Mouse (Mus musculus) liver, embryonic 13.5 days (tissue): ENCODE measurements around the gene Chst8. TPM values are rescaled to one million over a fixed set of nuclear protein-coding genes. Genes with fewer than 3 reads are reported as not detected.

Experiments
- ATAC-seq: fragments of 200-750 bp; cut with Nextera tagmentation; 2 replicates; pipeline ENCODE4 v1.8.0; 2017; ENCODE audit warnings: low read depth, mild to moderate bottlenecking, moderate number of reproducible peaks, moderate library complexity
- DNase-seq: peaks from one replicate; pipeline ENCODE4 v3.0.0; 2022
- H3K27ac ChIP-seq: fragments of 300-500 bp; sonication (generic); 2 replicates; pipeline ENCODE4 v1.5.1; 2015; ENCODE audit warnings: moderate library complexity, mild to moderate bottlenecking, inconsistent platforms
- H3K27me3 ChIP-seq: fragments of 300-500 bp; sonication (generic); 2 replicates; pipeline ENCODE4 v1.6.1; 2015; ENCODE audit warnings: mild to moderate bottlenecking, inconsistent platforms
- H3K36me3 ChIP-seq: fragments of 300-500 bp; sonication (generic); 2 replicates; pipeline ENCODE4 v1.6.1; 2015; ENCODE audit warnings: mild to moderate bottlenecking, inconsistent platforms
- H3K4me1 ChIP-seq: fragments of 300-500 bp; sonication (generic); replicated peaks from 2 replicates; pipeline ENCODE4 v1.6.1; 2015; ENCODE audit warnings: inconsistent platforms
- H3K4me2 ChIP-seq: fragments of 300-500 bp; sonication (generic); 2 replicates; pipeline ENCODE4 v1.6.1; 2015; ENCODE audit warnings: inconsistent platforms, mild to moderate bottlenecking, moderate library complexity
- H3K4me3 ChIP-seq: fragments of 300-500 bp; sonication (generic); replicated peaks from 2 replicates; pipeline ENCODE4 v1.5.1; 2015; ENCODE audit warnings: mild to moderate bottlenecking, inconsistent platforms
- H3K9ac ChIP-seq: fragments of 300-500 bp; sonication (generic); 2 replicates; pipeline ENCODE4 v1.6.1; 2015; ENCODE audit warnings: mild to moderate bottlenecking, inconsistent platforms
- H3K9me3 ChIP-seq: fragments of 300-500 bp; sonication (generic); replicated peaks from 2 replicates; pipeline ENCODE4 v1.6.1; 2016; ENCODE audit warnings: inconsistent platforms
- WGBS: fragments of 180-500 bp; shearing (Covaris S2); methylation state at CpG from one replicate; pipeline ENCODE4 v1.1.7; 2015; ENCODE audit not compliant: insufficient replicate concordance; 5-methylcytosine and 5-hydroxymethylcytosine counted together
- polyA plus RNA-seq: library from polyadenylated mRNA; unstranded; fragments of >200 nt; fragmentation: Nextera tagmentation; extraction: Ambion mirVana; gene quantifications from 2 replicates; pipeline ENCODE4 v1.2.1, GENCODE M21; 2015

Gene Chst8
- polyA plus RNA-seq, 1 experiment from 2014 or later = 0.53 TPM

- WGBS = 64% methylated on average over 6 of the region's 6 CpGs
Observed at GRCm38 (mm10) chr7:34643329-34643728, 169.2 kb downstream of the Chst8 start.

GRCm38 (mm10) chr7:34641968-34642367 is 170.5 kb downstream of the Chst8 start:
- H3K9me3 ChIP-seq = no peaks in the 10 kb centered on the region
- H3K4me2 ChIP-seq = no peak overlapping the region
- no peaks in the 10 kb centered on the region for H3K4me1 ChIP-seq
- no peak overlapping the region for H3K9ac ChIP-seq
- 70% methylated on average over 13 of the region's 13 CpGs for WGBS
- DNase-seq = no peak
- no peak overlapping the region for H3K4me3 ChIP-seq
- ATAC-seq = no peak
- H3K27me3 ChIP-seq = no peaks in the 10 kb centered on the region
- no peak overlapping the region for H3K27ac ChIP-seq
- no peaks in the 10 kb centered on the region; the same call in 1 of the 2 replicates for H3K36me3 ChIP-seq

More at GRCm38 (mm10) chr7:34643329-34643728, 169.2 kb downstream of the Chst8 start:
- ATAC-seq = no peak
- H3K4me1 ChIP-seq = no peaks in the 10 kb centered on the region
- DNase-seq = no peak
- no peaks in the 10 kb centered on the region for H3K9me3 ChIP-seq
- H3K27me3 ChIP-seq = no peaks in the 10 kb centered on the region
- no peak overlapping the region for H3K4me3 ChIP-seq
- H3K36me3 ChIP-seq = peaks cover 3% of the 10 kb centered on the region
- H3K4me2 ChIP-seq = no peak overlapping the region
- H3K9ac ChIP-seq = no peak overlapping the region
- no peak overlapping the region for H3K27ac ChIP-seq

DNA sequence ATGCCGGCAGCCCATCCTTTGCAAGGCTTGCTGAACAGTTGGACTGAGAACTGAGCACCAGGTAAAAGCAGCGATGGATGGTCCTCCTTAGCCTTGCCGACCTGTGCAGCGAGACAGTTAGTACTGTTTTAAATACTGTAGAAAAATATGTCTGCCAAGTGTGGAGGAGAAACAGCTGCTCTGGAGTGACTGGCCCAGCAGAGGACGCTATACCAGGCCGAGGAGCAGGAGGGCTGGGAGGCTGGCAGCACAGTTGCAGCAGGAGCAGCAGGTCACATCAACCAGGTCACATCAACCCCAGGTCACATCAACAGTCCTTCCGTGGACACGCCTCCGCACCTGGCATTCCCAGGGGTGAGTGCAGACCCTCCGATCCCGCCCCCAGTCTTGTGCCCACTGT is 172.7 kb downstream of the Chst8 start:
- Histone ChIP-seq H3K4me3 (no peak overlapping the region), H3K9me3 (no peaks in the 10 kb centered on the region), H3K36me3 (no peaks in the 10 kb centered on the region; the same call in 1 of the 2 replicates), H3K27ac (no peak overlapping the region), H3K4me2 (no peak overlapping the region), H3K27me3 (no peaks in the 10 kb centered on the region), H3K9ac (no peak overlapping the region), H3K4me1 (no peaks in the 10 kb centered on the region)
- no peak for DNase-seq
- no peak for ATAC-seq
- WGBS = 76% methylated on average over 11 of the region's 11 CpGs

- no peak overlapping the region for H3K4me3 ChIP-seq
- ATAC-seq (no peak), DNase-seq (no peak)
- H3K27ac ChIP-seq = no peak overlapping the region
- no peaks in the 10 kb centered on the region for H3K27me3 ChIP-seq
- H3K4me2 ChIP-seq = no peak overlapping the region
- 62% methylated on average over 4 of the region's 4 CpGs for WGBS
- H3K9ac ChIP-seq = no peak overlapping the region
- H3K4me1 ChIP-seq = no peaks in the 10 kb centered on the region
- no peaks in the 10 kb centered on the region; the same call in 1 of the 2 replicates for H3K36me3 ChIP-seq
- H3K9me3 ChIP-seq = no peaks in the 10 kb centered on the region
Observed at GRCm38 (mm10) chr7:34636661-34637060, 175.8 kb downstream of the Chst8 start.

- peaks cover 13% of the 10 kb centered on the region for H3K4me1 ChIP-seq
- H3K9ac ChIP-seq = no peak overlapping the region
- WGBS = 63% methylated on average over 10 of the region's 10 CpGs
- H3K4me2 ChIP-seq = no peak overlapping the region
- no peak overlapping the region for H3K4me3 ChIP-seq
- H3K9me3 ChIP-seq = no peaks in the 10 kb centered on the region
- ATAC-seq (no peak), DNase-seq (no peak)
- H3K36me3 ChIP-seq = no peaks in the 10 kb centered on the region
- no peak overlapping the region for H3K27ac ChIP-seq
- no peaks in the 10 kb centered on the region for H3K27me3 ChIP-seq
Observed at GRCm38 (mm10) chr7:34632966-34633742, 179.4 kb downstream of the Chst8 start.

DNA sequence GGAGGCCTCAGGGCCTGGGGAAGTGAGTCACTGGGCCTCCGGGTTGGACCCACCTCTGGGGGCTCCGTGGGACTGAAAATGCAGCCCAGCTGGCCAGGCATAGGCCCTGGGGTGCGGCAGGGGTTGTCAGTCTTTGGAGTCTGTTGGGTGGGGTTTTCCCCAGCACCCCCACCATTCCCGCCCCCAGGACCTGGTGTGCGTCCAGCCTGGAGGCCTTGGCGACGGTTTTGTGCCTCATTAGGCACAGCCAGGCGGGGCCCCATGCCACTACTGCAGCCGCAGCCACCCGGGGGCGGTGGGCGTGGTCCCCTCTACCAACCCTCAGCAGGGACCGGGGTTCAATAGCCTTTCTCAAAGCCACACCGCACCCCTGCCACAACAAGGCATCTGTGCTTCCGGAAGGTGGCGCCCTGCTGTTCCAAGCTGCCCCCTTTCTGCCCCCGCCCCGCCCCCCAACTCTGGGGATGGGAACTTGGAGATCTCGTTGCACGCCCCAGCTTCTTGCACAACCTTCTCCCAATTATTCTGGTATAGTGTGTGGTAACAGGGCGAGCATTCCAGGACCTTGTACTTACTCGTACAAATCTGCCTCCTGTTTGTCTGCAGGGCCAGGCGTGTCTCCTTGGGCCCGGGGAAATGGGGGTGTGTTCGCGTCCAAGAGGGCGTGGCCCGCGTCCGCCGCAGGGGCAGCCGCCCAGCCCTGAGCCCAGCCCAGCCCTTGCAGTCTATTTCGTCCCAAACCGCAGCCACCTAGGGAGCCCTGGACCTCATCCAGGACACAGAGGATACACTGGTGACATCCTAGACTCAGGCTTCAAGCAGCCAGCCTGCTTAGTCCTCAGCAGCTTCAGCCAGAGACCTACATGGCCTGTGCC is 182.1 kb downstream of the Chst8 start:
- Histone ChIP-seq H3K9me3 (no peaks in the 10 kb centered on the region), H3K4me2 (peak overlapping the region; percentile 59), H3K4me3 (peak overlapping the region; percentile 43), H3K36me3 (no peaks in the 10 kb centered on the region), H3K9ac (no peak overlapping the region), H3K4me1 (peaks cover 13% of the 10 kb centered on the region), H3K27ac (no peak overlapping the region), H3K27me3 (no peaks in the 10 kb centered on the region)
- 2% methylated on average over 34 of the region's 34 CpGs for WGBS
- peak; percentile 51 for ATAC-seq
- DNase-seq = no peak

GRCm38 (mm10) chr7:34629702-34630210 is 182.8 kb downstream of the Chst8 start:
- no peak overlapping the region for H3K27ac ChIP-seq
- peak overlapping the region; percentile 43; the same call in 1 of the 2 replicates for H3K4me3 ChIP-seq
- ATAC-seq = no peak
- H3K36me3 ChIP-seq = no peaks in the 10 kb centered on the region
- peaks cover 13% of the 10 kb centered on the region for H3K4me1 ChIP-seq
- peak overlapping the region; percentile 59 for H3K4me2 ChIP-seq
- DNase-seq = no peak
- WGBS = 29% methylated on average over 8 of the region's 8 CpGs
- no peaks in the 10 kb centered on the region for H3K9me3 ChIP-seq
- H3K9ac ChIP-seq = no peak overlapping the region
- H3K27me3 ChIP-seq = no peaks in the 10 kb centered on the region

Other genes starting within 250 kb of the Chst8 start
- 0.96 and 1.1 TPM in 2 replicates for gene Kctd15, start 156.0 kb downstream of the Chst8 start, polyA plus RNA-seq
- 50.8 and 54.9 TPM in 2 replicates for gene Pepd, start 99.7 kb upstream of the Chst8 start, polyA plus RNA-seq
- 18.8 and 21.8 TPM in 2 replicates for gene Cebpg, start 243.9 kb upstream of the Chst8 start, polyA plus RNA-seq